Mouse (Mus musculus): ENCODE results near the gene Mfsd4a. TPM values are rescaled to one million over a fixed set of nuclear protein-coding genes. Genes with fewer than 3 reads are reported as not detected.

Mfsd4a gene
- polyA plus RNA-seq (2012; rRNA removed) = 4.3 and 5.2 TPM in 2 replicates

GRCm38 (mm10) chr1:132067261-132068255 lies at the start of gene Mfsd4a:
TSS of gene Mfsd4a (minus strand) at chr1:132068062.

GRCm38 (mm10) chr1:132007282-132007815 lies 60.5 kb downstream of the Mfsd4a start, which contains the start of gene Elk4:
TSS of gene Elk4 (plus strand) at chr1:132007607.

Other genes starting within 250 kb of the Mfsd4a start
- 21.1 and 21.2 TPM in 2 replicates for gene Slc41a1, start 240.6 kb downstream of the Mfsd4a start, polyA plus RNA-seq (2012; rRNA removed)
- 7.8 and 8.1 TPM in 2 replicates for gene Rab29, start 200.8 kb downstream of the Mfsd4a start, polyA plus RNA-seq (2012; rRNA removed)
- 48.2 and 48.4 TPM in 2 replicates for gene Nucks1, start 157.5 kb downstream of the Mfsd4a start, polyA plus RNA-seq (2012; rRNA removed)
- gene Slc45a3, start 105.1 kb downstream of the Mfsd4a start, polyA plus RNA-seq (2012; rRNA removed) = 1.9 and 2.3 TPM in 2 replicates
- 14.3 and 14.6 TPM in 2 replicates for gene Elk4, start 60.5 kb downstream of the Mfsd4a start, polyA plus RNA-seq (2012; rRNA removed)
- 4.3 and 4.9 TPM in 2 replicates for gene Cdk18, start 71.6 kb upstream of the Mfsd4a start, polyA plus RNA-seq (2012; rRNA removed)
- 12.7 and 14.0 TPM in 2 replicates for gene Lemd1, start 123.4 kb upstream of the Mfsd4a start, polyA plus RNA-seq (2012; rRNA removed)
- 10.7 and 11.1 TPM in 2 replicates for gene AC124108.1, start 123.4 kb upstream of the Mfsd4a start, polyA plus RNA-seq (2012; rRNA removed)
- not detected in 2 replicates for gene Gm10188, start 161.7 kb upstream of the Mfsd4a start, polyA plus RNA-seq (2012; rRNA removed)
- 7.9 and 8.0 TPM in 2 replicates for gene Klhdc8a, start 230.6 kb upstream of the Mfsd4a start, polyA plus RNA-seq (2012; rRNA removed)
- 10.4 TPM in 2 replicates for gene Nuak2, start 248.1 kb upstream of the Mfsd4a start, polyA plus RNA-seq (2012; rRNA removed)

All from central nervous system, embryonic 18 days (tissue).